Mouse (Mus musculus) liver, adult 2 months (tissue): ENCODE measurements at regions not wholly inside any gene's neighbourhood (a gene's known extent, or its start where the extent isn't known, plus 50 kb on each side); places are given as distances from the start of the nearest gene placed in this dataset.

Experiments
- DNase-seq: peaks from one replicate; pipeline ENCODE4 v3.0.0-alpha.2; 2011; ENCODE audit warnings: low read depth, low spot score; ENCODE audit errors: extremely low read depth
- H3K27ac ChIP-seq: fragments of 200-500 bp; replicated peaks from 2 replicates; pipeline ENCODE4 v1.5.1; 2012; ENCODE audit warnings: low read depth, mild to moderate bottlenecking, control low read depth, inconsistent platforms, low read length; ENCODE audit not compliant: insufficient read depth
- H3K27me3 ChIP-seq: fragments of 200-500 bp; 2 replicates; pipeline ENCODE4 v1.6.1; 2012; ENCODE audit warnings: mild to moderate bottlenecking, moderate library complexity, low read length, inconsistent platforms; ENCODE audit not compliant: control insufficient read depth, insufficient read depth
- H3K36me3 ChIP-seq: fragments of 200-500 bp; 2 replicates; pipeline ENCODE4 v1.6.1; 2012; ENCODE audit warnings: low read length, inconsistent platforms; ENCODE audit not compliant: control insufficient read depth, insufficient read depth
- H3K4me1 ChIP-seq: fragments of 200-500 bp; 2 replicates; pipeline ENCODE4 v1.6.1; 2011; ENCODE audit warnings: low read length; ENCODE audit not compliant: control insufficient read depth, insufficient read depth
- H3K4me3 ChIP-seq: fragments of 200-500 bp; 2 replicates; pipeline ENCODE4 v1.5.1; 2011; ENCODE audit warnings: low read depth, mild to moderate bottlenecking, control low read depth, low read length, moderate library complexity; ENCODE audit not compliant: insufficient read depth
- H3K79me2 ChIP-seq: fragments of 200-500 bp; 2 replicates; pipeline ENCODE4 v1.6.1; 2012; ENCODE audit warnings: inconsistent platforms, mild to moderate bottlenecking, low read length, moderate library complexity; ENCODE audit not compliant: control insufficient read depth, insufficient read depth
- H3K9ac ChIP-seq: fragments of 200-500 bp; 2 replicates; pipeline ENCODE4 v1.6.1; 2012; ENCODE audit warnings: low read depth, mild to moderate bottlenecking, control low read depth, inconsistent platforms, low read length
- CTCF ChIP-seq: fragments of 200-500 bp; IDR thresholded peaks from 2 replicates; pipeline ENCODE4 v1.5.1; 2011; ENCODE audit warnings: low read depth, low read length, control low read depth
- POLR2A ChIP-seq: fragments of 200-500 bp; IDR thresholded peaks from 2 replicates; pipeline ENCODE4 v1.6.1; 2011; ENCODE audit warnings: low read length, control low read depth; ENCODE audit not compliant: insufficient read depth; ENCODE audit errors: extremely low read depth
- WGBS: fragments of 180-500 bp; shearing (Covaris S2); methylation state at CpG from one replicate; pipeline ENCODE4 v1.1.7; 2018; 5-methylcytosine and 5-hydroxymethylcytosine counted together

DNA sequence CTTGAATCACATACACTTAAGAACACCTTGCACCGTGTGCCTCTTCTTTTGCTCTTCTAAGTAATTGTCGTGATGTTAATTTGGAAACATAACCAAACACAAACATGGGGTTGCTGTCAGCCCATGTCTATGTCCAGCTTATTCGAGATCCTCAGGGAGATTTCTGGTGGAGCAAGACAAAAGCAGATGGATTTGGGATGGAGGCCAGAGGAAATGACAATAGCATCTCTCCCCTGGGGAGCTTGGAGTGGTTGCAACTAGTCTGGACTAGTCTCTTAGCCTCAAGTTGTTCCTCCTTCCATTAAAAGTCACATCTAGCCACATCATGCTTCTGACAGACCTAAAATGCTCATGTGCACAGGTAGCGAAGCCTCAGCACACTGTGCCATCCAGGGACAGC, 161.0 kb downstream of the Tomm20 start:
- WGBS = 96% methylated on average over 4 of the region's 4 CpGs
- no peaks in the 10 kb centered on the region for H3K4me1 ChIP-seq
- no peak overlapping the region for H3K27ac ChIP-seq
- DNase-seq = no peak
- TF ChIP-seq CTCF (no peak), POLR2A (no peak)
- no peaks in the 10 kb centered on the region for H3K36me3 ChIP-seq
- no peaks in the 10 kb centered on the region for H3K27me3 ChIP-seq
- H3K9ac ChIP-seq = no peak overlapping the region
- no peaks in the 10 kb centered on the region for H3K79me2 ChIP-seq
- no peak overlapping the region for H3K4me3 ChIP-seq

DNA sequence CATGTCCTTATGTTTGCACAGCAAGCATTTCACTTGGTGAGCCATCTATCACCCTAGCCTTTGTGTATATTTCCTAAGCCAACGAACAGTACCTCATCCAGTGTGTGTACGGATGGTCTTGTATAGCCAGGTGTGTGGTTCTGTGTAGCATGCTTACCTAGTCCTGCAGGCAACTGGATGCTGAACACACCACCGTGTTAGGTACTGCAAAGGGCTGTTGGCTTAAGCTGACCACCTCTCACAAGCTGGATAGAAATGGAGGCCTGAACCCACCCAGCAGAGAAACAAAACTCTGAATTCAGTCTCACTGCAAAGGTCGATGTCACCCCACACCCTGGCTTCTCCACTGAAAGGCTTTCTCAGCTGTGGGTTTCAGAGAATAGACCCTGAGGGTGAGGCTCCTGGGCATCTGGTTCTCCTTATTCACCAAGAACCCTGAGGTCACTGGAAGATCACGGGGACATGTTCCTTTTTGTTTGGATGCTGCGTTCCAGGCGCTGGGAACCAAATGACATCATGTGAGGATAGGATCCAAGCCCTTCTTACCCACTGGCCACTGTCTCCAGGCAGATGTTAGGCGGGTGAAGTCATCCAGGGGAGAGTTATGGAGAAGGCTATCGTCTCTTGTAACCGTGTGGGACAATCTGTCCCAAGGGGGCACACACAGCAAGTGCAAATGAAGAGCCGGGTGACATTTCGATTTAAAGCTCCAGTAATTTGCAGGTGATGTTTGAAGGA, 161.8 kb downstream of the Tomm20 start:
- WGBS = 90% methylated on average over 12 of the region's 12 CpGs
- Histone ChIP-seq H3K27me3 (no peaks in the 10 kb centered on the region), H3K79me2 (no peaks in the 10 kb centered on the region), H3K4me3 (no peak overlapping the region), H3K9ac (no peak overlapping the region), H3K4me1 (no peaks in the 10 kb centered on the region), H3K36me3 (no peaks in the 10 kb centered on the region), H3K27ac (no peak overlapping the region)
- DNase-seq = no peak
- no peak for TF ChIP-seq POLR2A
- TF ChIP-seq CTCF = no peak

DNA sequence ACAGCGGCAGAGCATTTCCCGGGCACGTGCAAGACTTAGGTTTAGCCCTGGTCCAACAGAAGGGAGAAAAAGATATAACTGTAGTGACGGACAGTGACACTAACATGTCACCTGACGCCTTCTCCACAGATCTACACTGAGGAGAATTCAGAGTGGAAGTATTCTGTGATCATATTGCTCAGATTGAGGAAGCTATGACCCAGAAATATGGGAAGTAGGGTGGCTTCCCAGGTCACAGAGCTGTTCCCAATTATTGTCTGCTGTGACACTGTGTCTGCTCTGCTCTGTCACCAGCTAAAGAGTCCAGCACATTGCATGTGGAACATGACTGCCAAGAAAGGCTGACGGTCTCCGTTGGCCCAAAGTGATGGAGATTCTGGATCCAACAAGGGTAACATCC, 167.0 kb downstream of the Tomm20 start:
- Histone ChIP-seq H3K27ac (no peak overlapping the region), H3K36me3 (no peaks in the 10 kb centered on the region), H3K4me1 (peaks cover 29% of the 10 kb centered on the region), H3K79me2 (no peaks in the 10 kb centered on the region), H3K9ac (no peak overlapping the region), H3K4me3 (no peak overlapping the region), H3K27me3 (no peaks in the 10 kb centered on the region)
- no peak for DNase-seq
- WGBS = 79% methylated on average over 7 of the region's 7 CpGs
- TF ChIP-seq CTCF = no peak
- TF ChIP-seq POLR2A = no peak

GRCm38 (mm10) chr8:126778131-126778530, 167.5 kb downstream of the Tomm20 start:
- H3K4me1 ChIP-seq = peaks cover 32% of the 10 kb centered on the region
- no peak for TF ChIP-seq POLR2A
- no peak for TF ChIP-seq CTCF
- no peak overlapping the region for H3K27ac ChIP-seq
- no peaks in the 10 kb centered on the region for H3K36me3 ChIP-seq
- WGBS = 86% methylated on average over 7 of the region's 7 CpGs
- H3K27me3 ChIP-seq = no peaks in the 10 kb centered on the region
- H3K79me2 ChIP-seq = no peaks in the 10 kb centered on the region
- no peak overlapping the region for H3K4me3 ChIP-seq
- DNase-seq = no peak
- H3K9ac ChIP-seq = no peak overlapping the region

GRCm38 (mm10) chr8:126776605-126777469, 168.8 kb downstream of the Tomm20 start:
- Histone ChIP-seq H3K79me2 (no peaks in the 10 kb centered on the region), H3K4me3 (no peak overlapping the region), H3K4me1 (peaks cover 37% of the 10 kb centered on the region), H3K27ac (peak overlapping the region; percentile 95), H3K9ac (no peak overlapping the region), H3K27me3 (no peaks in the 10 kb centered on the region), H3K36me3 (no peaks in the 10 kb centered on the region)
- peak; percentile 58 for DNase-seq
- no peak for TF ChIP-seq CTCF
- no peak for TF ChIP-seq POLR2A
- WGBS = 35% methylated on average over 11 of the region's 11 CpGs

- no peak for TF ChIP-seq POLR2A
- no peak for TF ChIP-seq CTCF
- WGBS = 39% methylated on average over 3 of the region's 3 CpGs
- Histone ChIP-seq H3K36me3 (no peaks in the 10 kb centered on the region), H3K4me1 (peaks cover 37% of the 10 kb centered on the region), H3K79me2 (no peaks in the 10 kb centered on the region), H3K9ac (no peak overlapping the region), H3K27me3 (no peaks in the 10 kb centered on the region), H3K4me3 (no peak overlapping the region), H3K27ac (peak overlapping the region; percentile 95)
- DNase-seq = peak; percentile 79
Observed at GRCm38 (mm10) chr8:126775334-126775733, 170.3 kb downstream of the Tomm20 start.
